In the genomic region with DNA sequence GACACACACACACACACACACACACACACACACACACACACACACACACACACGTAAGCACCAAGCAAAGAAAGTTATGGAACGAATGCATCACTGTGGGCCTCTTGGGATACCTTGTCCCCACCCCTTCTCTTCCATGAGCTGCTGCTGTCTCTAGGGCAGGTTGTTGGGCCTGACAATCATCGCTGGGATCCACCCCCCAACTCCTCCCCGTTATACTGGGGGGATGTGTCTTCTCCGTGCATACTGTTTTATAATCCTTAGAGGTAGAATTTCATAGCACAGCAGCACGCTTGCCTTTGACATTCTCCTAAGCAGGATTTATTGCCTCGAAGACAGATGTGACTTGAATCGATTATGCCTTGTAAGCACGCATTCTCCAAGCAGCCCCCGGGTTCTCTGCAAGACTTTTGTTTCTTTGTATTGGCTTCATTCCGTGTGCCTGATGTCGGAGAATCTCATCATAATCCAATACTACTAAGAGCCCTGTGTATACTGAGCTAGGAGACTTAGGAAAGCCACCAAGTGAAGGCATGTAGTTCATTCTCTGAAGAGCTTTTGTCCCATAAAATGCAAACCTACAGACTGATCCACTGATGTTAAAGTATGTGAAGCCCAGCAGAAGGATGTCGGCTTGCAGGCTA, we compare ENCODE assay signal across 10 mouse cellular contexts.
DNase-seq lines count a peak whose midpoint lies in the region; ATAC-seq and TF ChIP-seq lines count a peak whose summit lies in the region.
"Had no signal": no experiment of that assay in that cellular context is flagged by ENCODE, and none has a peak within 500 bp of the region (broad histone marks: within the 10 kb centered on the region; RNA-seq: fewer than 3 reads in every experiment).

No protein-coding gene starts in this region.

- no peaks in the 10 kb centered on the region for H3K36me3 ChIP-seq in hindbrain, embryonic 11.5 days (ENCODE audit: control insufficient read depth, insufficient read depth, low read length)
- no peaks in the 10 kb centered on the region for H3K36me3 ChIP-seq in midbrain, embryonic 15.5 days (replicated peaks)

- peak overlapping the region; percentile 3; the same call in 1 of the 2 replicates for H3K4me2 ChIP-seq in hindbrain, embryonic 11.5 days (replicated peaks; ENCODE audit: low read depth, low read length)
- H3K4me2 ChIP-seq in midbrain, embryonic 15.5 days, result peak overlapping the region; percentile 40

- intact Hi-C loops in gastrocnemius, adult 2 months (cut with DNase I), result no loop called here
- intact Hi-C loops in gastrocnemius, postnatal 14 days (cut with DNase I; ENCODE audit: low total_unique reads), result no loop called here
- intact Hi-C loops in heart, postnatal 14 days (cut with DNase I), result no loop called here

- peak overlapping the region; percentile 13 for H3K4me3 ChIP-seq in gastrocnemius, adult 2 months
- no peak overlapping the region for H3K4me3 ChIP-seq in hindbrain, embryonic 11.5 days (ENCODE audit: low read depth, low read length)
- peak overlapping the region; percentile 13; the same call in 1 of the 2 replicates for H3K4me3 ChIP-seq in midbrain, embryonic 15.5 days

- H3K27me3 ChIP-seq in hindbrain, embryonic 11.5 days (ENCODE audit: control insufficient read depth, insufficient read depth, low read length), result no peaks in the 10 kb centered on the region
- no peaks in the 10 kb centered on the region for H3K27me3 ChIP-seq in midbrain, embryonic 15.5 days (replicated peaks)

- peak; percentile 84 for ATAC-seq in hindbrain, embryonic 11.5 days (ENCODE audit: low FRiP score)
- peak; percentile 92 for ATAC-seq in midbrain, embryonic 15.5 days (replicated peaks)

- H3K9me3 ChIP-seq in hindbrain, embryonic 11.5 days (ENCODE audit: control insufficient read depth, low read length), result no peaks in the 10 kb centered on the region
- no peaks in the 10 kb centered on the region for H3K9me3 ChIP-seq in midbrain, embryonic 15.5 days

- no peaks in the 10 kb centered on the region for H3K4me1 ChIP-seq in hindbrain, embryonic 11.5 days (replicated peaks; ENCODE audit: control insufficient read depth, insufficient read depth, low read length)
- H3K4me1 ChIP-seq in midbrain, embryonic 15.5 days, result peaks cover 41% of the 10 kb centered on the region

- 44% methylated on average over 13 of the region's 13 CpGs for WGBS in hindbrain, embryonic 11.5 days
- WGBS in midbrain, embryonic 15.5 days, result 6% methylated on average over 13 of the region's 13 CpGs

- H3K27ac ChIP-seq in gastrocnemius, adult 2 months, result no peak overlapping the region
- 0 out of 2 replicates have a peak overlapping the region, but pooled peaks have one; percentile 33 for H3K27ac ChIP-seq in hindbrain, embryonic 11.5 days (ENCODE audit: low read depth, low read length)
- peak overlapping the region; percentile 62 for H3K27ac ChIP-seq in midbrain, embryonic 15.5 days
- H3K27ac ChIP-seq: liver, embryonic 14.5 days had no signal

- peak; percentile 18 for DNase-seq in gastrocnemius, adult 2 months
- no peak for DNase-seq in gastrocnemius, postnatal 14 days
- DNase-seq in embryo, embryonic 9.5 days (ENCODE audit: extremely low spot score), result peak; percentile 5
- DNase-seq in hindbrain, embryonic 11.5 days (ENCODE audit: low spot score), result peak; percentile 41
- DNase-seq in cerebellum, adult 11-12 months, result no peak
- DNase-seq in heart, postnatal 14 days, result no peak
- DNase-seq in lung, postnatal 10 days, result no peak
- DNase-seq: kidney, adult 11 months had no signal

- no peak overlapping the region for H3K9ac ChIP-seq in hindbrain, embryonic 11.5 days (ENCODE audit: low read depth, low read length)
- no peak overlapping the region for H3K9ac ChIP-seq in midbrain, embryonic 15.5 days
- H3K9ac ChIP-seq: liver, embryonic 14.5 days had no signal

- TF ChIP-seq CTCF in gastrocnemius, adult 2 months (IDR thresholded peaks at IDR 0.05), result no peak

Comparison
In these comparisons a context has a peak if more than half of its experiments do, and no peak if none do; other contexts are left out.
1. DNase-seq: peak in gastrocnemius, adult 2 months (single experiment), embryo, embryonic 9.5 days (single experiment) and hindbrain, embryonic 11.5 days (single experiment); none in gastrocnemius, postnatal 14 days (single experiment), cerebellum, adult 11-12 months (single experiment), heart, postnatal 14 days (0 of 2) and lung, postnatal 10 days (single experiment).